Mouse (Mus musculus): ENCODE measurements around the gene Tex44.

DNA sequence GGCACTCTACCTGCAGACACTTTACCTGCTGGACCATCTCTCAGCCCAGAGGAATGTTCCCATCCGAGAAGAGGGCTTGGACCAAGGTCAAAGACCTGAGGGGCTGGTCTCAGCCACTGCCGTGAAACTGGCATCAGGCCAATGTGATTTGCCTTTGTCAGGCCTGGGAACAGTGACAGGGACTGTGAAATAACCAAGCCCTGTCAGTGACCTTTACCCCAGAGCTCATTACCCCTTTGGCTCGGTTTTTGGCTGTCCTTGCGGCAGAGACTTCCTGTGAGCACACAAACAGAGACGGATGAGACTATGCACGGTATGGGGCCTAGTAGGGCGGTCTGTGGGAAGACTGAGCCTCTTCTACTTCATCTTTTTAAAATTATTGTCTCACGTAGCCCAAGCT lies 19.2 kb upstream of the Tex44 start:
- no peak for TF ChIP-seq CTCF (IDR thresholded peaks at IDR 0.05; ENCODE audit: control insufficient read depth, insufficient read depth, insufficient replicate concordance, low read depth, low read length)
- TF ChIP-seq POLR2A (IDR thresholded peaks at IDR 0.05; ENCODE audit: control insufficient read depth, low read depth, low read length): no peak

All from testis, adult 2 months (tissue).